Mouse (Mus musculus): ENCODE measurements at regions not wholly inside any gene's neighbourhood (a gene's known extent, or its start where the extent isn't known, plus 50 kb on each side); places are given as distances from the start of the nearest gene placed in this dataset.

GRCm38 (mm10) chr13:92960031-92960430 lies 115.5 kb downstream of the Mtx3 start:
- no peak for TF ChIP-seq CTCF (IDR thresholded peaks at IDR 0.05; ENCODE audit: control insufficient read depth, insufficient read depth, insufficient replicate concordance, low read depth, low read length)
- no peak for TF ChIP-seq POLR2A (IDR thresholded peaks at IDR 0.05; ENCODE audit: control insufficient read depth, low read depth, low read length)
